Mouse (Mus musculus) c-Kit-negative CD71-positive TER-119-positive erythroid progenitor cells, embryonic 14.5 days (primary cell): ENCODE data around the gene Alg11.

ENCODE experiments used
- DNase-seq: peaks from one replicate; pipeline ENCODE4 v3.0.0-alpha.2; 2013; ENCODE audit warnings: low read depth, low spot score

Alg11 gene

GRCm38 (mm10) chr8:22061126-22061525 lies 605 bp downstream of the Alg11 start:
- DNase-seq = no peak

GRCm38 (mm10) chr8:22079313-22080007 lies 18.9 kb downstream of the Alg11 start:
- no peak for DNase-seq

DNA sequence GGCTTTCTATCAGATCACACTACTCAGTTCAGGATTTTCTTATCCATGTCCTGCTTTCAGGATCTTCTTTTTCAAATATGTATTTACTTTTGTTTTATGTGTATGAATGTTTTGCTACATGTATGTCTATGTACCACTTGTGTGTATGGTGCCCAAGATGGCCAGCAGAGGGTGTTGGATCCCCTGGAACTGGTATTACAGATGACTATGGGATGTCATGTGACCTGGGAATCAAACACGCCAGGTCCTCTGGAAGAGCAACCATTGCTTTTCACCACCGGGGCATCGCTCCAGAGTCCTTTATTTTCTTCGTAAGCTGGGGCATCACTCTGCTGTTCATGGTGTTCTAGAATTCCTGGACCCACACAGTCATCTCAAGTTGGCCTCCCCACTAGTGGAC lies 28.7 kb downstream of the Alg11 start:
- no peak for DNase-seq

DNA sequence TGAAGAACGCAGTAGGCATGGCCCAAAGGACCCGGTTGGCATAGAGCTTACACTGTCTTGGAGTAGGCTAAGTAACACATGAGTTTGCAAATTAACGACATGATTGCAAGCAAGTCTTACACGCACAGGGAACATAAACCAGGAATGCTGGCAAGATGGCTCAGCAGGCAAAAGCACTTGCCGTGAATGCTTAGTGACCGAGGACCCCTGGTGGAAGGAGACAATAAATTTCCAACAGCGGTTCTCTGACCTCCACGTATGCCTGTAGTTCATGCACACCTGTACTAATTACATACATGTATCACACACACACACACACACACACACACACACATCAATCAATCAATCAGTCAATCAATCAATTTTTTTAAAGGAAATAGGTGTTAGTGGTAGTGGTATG lies 31.0 kb downstream of the Alg11 start:
- no peak for DNase-seq

GRCm38 (mm10) chr8:22107020-22107419 lies 46.5 kb downstream of the Alg11 start:
- DNase-seq = no peak
